Mouse (Mus musculus) neural tube, embryonic 13.5 days (tissue): ENCODE data around the gene Sept5. TPM values are rescaled to one million over a fixed set of nuclear protein-coding genes. Genes with fewer than 3 reads are reported as not detected.

Experiments
- ATAC-seq: fragments of 200-750 bp; cut with Nextera tagmentation; 2 replicates; pipeline ENCODE4 v1.8.0; 2017; ENCODE audit warnings: low read depth, mild to moderate bottlenecking, moderate TSS enrichment, moderate library complexity
- H3K27ac ChIP-seq: fragments of 300-500 bp; sonication (generic); replicated peaks from 2 replicates; pipeline ENCODE4 v1.5.1; 2015; ENCODE audit warnings: moderate library complexity, mild to moderate bottlenecking, inconsistent platforms
- H3K27me3 ChIP-seq: fragments of 300-500 bp; sonication (generic); 2 replicates; pipeline ENCODE4 v1.6.1; 2015; ENCODE audit warnings: mild to moderate bottlenecking, inconsistent platforms
- H3K36me3 ChIP-seq: fragments of 300-500 bp; sonication (generic); 2 replicates; pipeline ENCODE4 v1.6.1; 2015; ENCODE audit warnings: mild to moderate bottlenecking, inconsistent platforms
- H3K4me1 ChIP-seq: fragments of 300-500 bp; sonication (generic); replicated peaks from 2 replicates; pipeline ENCODE4 v1.6.1; 2015; ENCODE audit warnings: inconsistent platforms
- H3K4me2 ChIP-seq: fragments of 300-500 bp; sonication (generic); 2 replicates; pipeline ENCODE4 v1.6.1; 2015; ENCODE audit warnings: inconsistent platforms, mild to moderate bottlenecking, moderate library complexity
- H3K4me3 ChIP-seq: fragments of 300-500 bp; sonication (generic); 2 replicates; pipeline ENCODE4 v1.5.1; 2015; ENCODE audit warnings: mild to moderate bottlenecking, inconsistent platforms
- H3K9ac ChIP-seq: fragments of 300-500 bp; sonication (generic); 2 replicates; pipeline ENCODE4 v1.6.1; 2015; ENCODE audit warnings: moderate library complexity, mild to moderate bottlenecking, inconsistent platforms
- H3K9me3 ChIP-seq: fragments of 300-500 bp; sonication (generic); 2 replicates; pipeline ENCODE4 v1.6.1; 2016; ENCODE audit warnings: inconsistent platforms
- WGBS: fragments of 180-500 bp; shearing (Covaris S2); methylation state at CpG from one replicate; pipeline ENCODE4 v1.1.7; 2015; 5-methylcytosine and 5-hydroxymethylcytosine counted together
- polyA plus RNA-seq: library from polyadenylated mRNA; unstranded; fragments of >200 nt; fragmentation: Nextera tagmentation; extraction: Ambion mirVana; gene quantifications from 2 replicates; pipeline ENCODE4 v1.2.1, GENCODE M21; 2015

Gene Sept5
- polyA plus RNA-seq, 1 experiment from 2014 or later = 189 TPM

GRCm38 (mm10) chr16:18620601-18621361 lies 9.0 kb downstream of the Sept5 start:
- ATAC-seq = peak; percentile 13; the same call in 1 of the 2 replicates
- 2% methylated on average over 73 of the region's 74 CpGs for WGBS
- Histone ChIP-seq H3K27ac (no peak overlapping the region), H3K9me3 (no peaks in the 10 kb centered on the region), H3K4me3 (peak overlapping the region; percentile 37), H3K27me3 (peaks cover 90% of the 10 kb centered on the region), H3K9ac (peak overlapping the region; percentile 58), H3K4me2 (peak overlapping the region; percentile 63), H3K4me1 (peaks cover 29% of the 10 kb centered on the region), H3K36me3 (peaks cover 49% of the 10 kb centered on the region)

- Histone ChIP-seq H3K4me1 (peaks cover 25% of the 10 kb centered on the region), H3K4me2 (peak overlapping the region; percentile 63; the same call in 1 of the 2 replicates), H3K9ac (no peak overlapping the region), H3K9me3 (no peaks in the 10 kb centered on the region), H3K4me3 (no peak overlapping the region; the same call in 1 of the 2 replicates), H3K27ac (no peak overlapping the region), H3K36me3 (peaks cover 44% of the 10 kb centered on the region), H3K27me3 (peaks cover 86% of the 10 kb centered on the region)
- 18% methylated on average over 6 of the region's 6 CpGs for WGBS
- ATAC-seq = no peak
Measured at GRCm38 (mm10) chr16:18620201-18620600, 9.6 kb downstream of the Sept5 start.

- H3K4me2 ChIP-seq = no peak overlapping the region
- ATAC-seq = no peak
- no peak overlapping the region for H3K9ac ChIP-seq
- no peak overlapping the region for H3K27ac ChIP-seq
- no peaks in the 10 kb centered on the region for H3K9me3 ChIP-seq
- H3K27me3 ChIP-seq = peaks cover 80% of the 10 kb centered on the region
- H3K36me3 ChIP-seq = peaks cover 33% of the 10 kb centered on the region
- H3K4me1 ChIP-seq = peaks cover 25% of the 10 kb centered on the region
- H3K4me3 ChIP-seq = no peak overlapping the region
- 32% methylated on average over 4 of the region's 4 CpGs for WGBS
Measured at GRCm38 (mm10) chr16:18619110-18619509, 10.6 kb downstream of the Sept5 start.

- peaks cover 25% of the 10 kb centered on the region for H3K36me3 ChIP-seq
- H3K4me2 ChIP-seq = no peak overlapping the region
- H3K27ac ChIP-seq = no peak overlapping the region
- H3K27me3 ChIP-seq = peaks cover 72% of the 10 kb centered on the region
- no peaks in the 10 kb centered on the region for H3K9me3 ChIP-seq
- WGBS = 64% methylated on average over 2 of the region's 2 CpGs
- peaks cover 25% of the 10 kb centered on the region for H3K4me1 ChIP-seq
- no peak for ATAC-seq
- no peak overlapping the region for H3K9ac ChIP-seq
- no peak overlapping the region for H3K4me3 ChIP-seq
Measured at GRCm38 (mm10) chr16:18618297-18618696, 11.5 kb downstream of the Sept5 start.

- peaks cover 27% of the 10 kb centered on the region for H3K4me1 ChIP-seq
- peak overlapping the region; percentile 29 for H3K4me3 ChIP-seq
- WGBS = 1% methylated on average over 27 of the region's 27 CpGs
- H3K9ac ChIP-seq = peak overlapping the region; percentile 22; the same call in 1 of the 2 replicates
- H3K27me3 ChIP-seq = peaks cover 64% of the 10 kb centered on the region
- ATAC-seq = peak; percentile 51
- no peak overlapping the region for H3K27ac ChIP-seq
- peaks cover 17% of the 10 kb centered on the region for H3K36me3 ChIP-seq
- peak overlapping the region; percentile 59 for H3K4me2 ChIP-seq
- no peaks in the 10 kb centered on the region for H3K9me3 ChIP-seq
Measured at GRCm38 (mm10) chr16:18617370-18618065, 12.2 kb downstream of the Sept5 start.

- ATAC-seq = no peak
- Histone ChIP-seq H3K27ac (no peak overlapping the region), H3K4me3 (no peak overlapping the region), H3K27me3 (peaks cover 31% of the 10 kb centered on the region), H3K9me3 (no peaks in the 10 kb centered on the region), H3K36me3 (no peaks in the 10 kb centered on the region), H3K9ac (no peak overlapping the region), H3K4me1 (peaks cover 19% of the 10 kb centered on the region), H3K4me2 (no peak overlapping the region)
- 60% methylated on average over 3 of the region's 3 CpGs for whole genome bisulfite sequencing
Measured at GRCm38 (mm10) chr16:18613301-18613700, 16.5 kb downstream of the Sept5 start.

- H3K4me2 ChIP-seq = no peak overlapping the region
- no peaks in the 10 kb centered on the region for H3K9me3 ChIP-seq
- no peak overlapping the region for H3K9ac ChIP-seq
- H3K27ac ChIP-seq = no peak overlapping the region
- 54% methylated on average over 13 of the region's 13 CpGs for WGBS
- no peak overlapping the region for H3K4me3 ChIP-seq
- H3K36me3 ChIP-seq = no peaks in the 10 kb centered on the region
- no peak for ATAC-seq
- H3K27me3 ChIP-seq = peaks cover 25% of the 10 kb centered on the region
- peaks cover 16% of the 10 kb centered on the region for H3K4me1 ChIP-seq
Measured at GRCm38 (mm10) chr16:18611752-18612151, 18.0 kb downstream of the Sept5 start.

GRCm38 (mm10) chr16:18609099-18609498 lies 20.7 kb downstream of the Sept5 start:
- Histone ChIP-seq H3K27ac (no peak overlapping the region), H3K9ac (no peak overlapping the region), H3K9me3 (no peaks in the 10 kb centered on the region), H3K36me3 (no peaks in the 10 kb centered on the region), H3K27me3 (peaks cover 14% of the 10 kb centered on the region), H3K4me2 (no peak overlapping the region), H3K4me1 (peaks cover 16% of the 10 kb centered on the region), H3K4me3 (no peak overlapping the region)
- 65% methylated on average over 2 of the region's 2 CpGs for WGBS
- no peak for ATAC-seq

- peaks cover 16% of the 10 kb centered on the region for H3K4me1 ChIP-seq
- H3K9me3 ChIP-seq = no peaks in the 10 kb centered on the region
- H3K27me3 ChIP-seq = peaks cover 14% of the 10 kb centered on the region
- ATAC-seq = no peak
- H3K36me3 ChIP-seq = no peaks in the 10 kb centered on the region
- H3K4me2 ChIP-seq = 0 out of 2 replicates have a peak overlapping the region, but pooled peaks have one; percentile 16
- H3K27ac ChIP-seq = no peak overlapping the region
- H3K9ac ChIP-seq = no peak overlapping the region
- no peak overlapping the region for H3K4me3 ChIP-seq
- 4% methylated on average over 11 of the region's 11 CpGs for WGBS
Measured at GRCm38 (mm10) chr16:18608226-18608625, 21.5 kb downstream of the Sept5 start.

GRCm38 (mm10) chr16:18605705-18606104 lies 24.0 kb downstream of the Sept5 start:
- no peaks in the 10 kb centered on the region for H3K36me3 ChIP-seq
- no peak overlapping the region for H3K4me2 ChIP-seq
- no peak overlapping the region for H3K4me3 ChIP-seq
- H3K9ac ChIP-seq = no peak overlapping the region
- H3K27me3 ChIP-seq = peaks cover 14% of the 10 kb centered on the region
- peaks cover 6% of the 10 kb centered on the region; the same call in 1 of the 2 replicates for H3K4me1 ChIP-seq
- ATAC-seq = no peak
- H3K27ac ChIP-seq = no peak overlapping the region
- WGBS = 86% methylated on average over 5 of the region's 5 CpGs
- H3K9me3 ChIP-seq = no peaks in the 10 kb centered on the region

- WGBS = 68% methylated on average over 8 of the region's 8 CpGs
- H3K27ac ChIP-seq = no peak overlapping the region
- H3K4me2 ChIP-seq = no peak overlapping the region
- H3K9me3 ChIP-seq = no peaks in the 10 kb centered on the region
- no peaks in the 10 kb centered on the region for H3K36me3 ChIP-seq
- no peak for ATAC-seq
- no peak overlapping the region for H3K9ac ChIP-seq
- peaks cover 6% of the 10 kb centered on the region; the same call in 1 of the 2 replicates for H3K4me1 ChIP-seq
- H3K27me3 ChIP-seq = peaks cover 9% of the 10 kb centered on the region; the same call in 1 of the 2 replicates
- no peak overlapping the region for H3K4me3 ChIP-seq
Measured at GRCm38 (mm10) chr16:18604267-18604701, 25.5 kb downstream of the Sept5 start.

- WGBS = 61% methylated on average over 7 of the region's 7 CpGs
Measured at GRCm38 (mm10) chr16:18601447-18601846, 28.3 kb downstream of the Sept5 start.

More at GRCm38 (mm10) chr16:18601447-18601846, 28.3 kb downstream of the Sept5 start:
- no peak for ATAC-seq
- Histone ChIP-seq H3K4me1 (no peaks in the 10 kb centered on the region), H3K4me2 (no peak overlapping the region), H3K27me3 (peaks cover 12% of the 10 kb centered on the region), H3K36me3 (no peaks in the 10 kb centered on the region), H3K9me3 (no peaks in the 10 kb centered on the region), H3K9ac (no peak overlapping the region), H3K4me3 (no peak overlapping the region), H3K27ac (no peak overlapping the region)
